Mouse (Mus musculus): ENCODE results near the gene Vopp1. TPM values are rescaled to one million over a fixed set of nuclear protein-coding genes. Genes with fewer than 3 reads are reported as not detected.
A peak's percentile ranks its signal among the peaks of the same experiment; 100 is the strongest.

Vopp1 gene
- total and polyA plus RNA-seq, 3 experiments = 5.3 to 37.1 (median 31.9) TPM

- Histone ChIP-seq H3K36me3 (replicated peaks) (no peaks in the 10 kb centered on the region), H3K4me1 (ENCODE audit: insufficient read depth, low read depth, low read length) (peaks cover 24% of the 10 kb centered on the region), H3K4me3 (ENCODE audit: low read depth, low read length) (peak overlapping the region; percentile 96), H3K27me3 (ENCODE audit: insufficient read depth, low read length) (no peaks in the 10 kb centered on the region), H3K9me3 (replicated peaks) (no peaks in the 10 kb centered on the region)
- ATAC-seq (ENCODE audit: extremely low read depth, insufficient number of reproducible peaks, low FRiP score, poor library complexity, severe bottlenecking) (no peak), DNase-seq (ENCODE audit: low spot score) (no peak)
- TF ChIP-seq GATA2 (IDR thresholded peaks at IDR 0.05; ENCODE audit: borderline replicate concordance, low read depth, low read length) = no peak
- TF ChIP-seq GATA1 (IDR thresholded peaks at IDR 0.05; ENCODE audit: borderline replicate concordance, low read length) = no peak
- TF ChIP-seq POLR2AphosphoS5 (IDR thresholded peaks at IDR 0.05; ENCODE audit: insufficient replicate concordance, low read depth, low read length) = no peak
- no peak for TF ChIP-seq CTCF (IDR thresholded peaks at IDR 0.05; ENCODE audit: low read depth, low read length)
- TF ChIP-seq TAL1 (conservative IDR thresholded peaks at IDR 0.05; ENCODE audit: low read depth, low read length) = no peak
These were observed 328 bp upstream of the Vopp1 start for GRCm38 (mm10) chr6:57825259-57825715.

GRCm38 (mm10) chr6:57823461-57823860 lies 1.5 kb downstream of the Vopp1 start:
- Histone ChIP-seq H3K4me3 (ENCODE audit: low read depth, low read length) (peak overlapping the region; percentile 27; the same call in 1 of the 2 replicates), H3K4me1 (ENCODE audit: insufficient read depth, low read depth, low read length) (peaks cover 24% of the 10 kb centered on the region), H3K27me3 (ENCODE audit: insufficient read depth, low read length) (no peaks in the 10 kb centered on the region), H3K9me3 (replicated peaks) (no peaks in the 10 kb centered on the region), H3K36me3 (replicated peaks) (no peaks in the 10 kb centered on the region)
- DNase-seq (ENCODE audit: low spot score) (no peak), ATAC-seq (ENCODE audit: extremely low read depth, insufficient number of reproducible peaks, low FRiP score, poor library complexity, severe bottlenecking) (no peak)
- TF ChIP-seq POLR2AphosphoS5 (IDR thresholded peaks at IDR 0.05; ENCODE audit: insufficient replicate concordance, low read depth, low read length) = no peak
- no peak for TF ChIP-seq CTCF (IDR thresholded peaks at IDR 0.05; ENCODE audit: low read depth, low read length)
- TF ChIP-seq TAL1 (conservative IDR thresholded peaks at IDR 0.05; ENCODE audit: low read depth, low read length) = no peak
- TF ChIP-seq GATA1 (IDR thresholded peaks at IDR 0.05; ENCODE audit: borderline replicate concordance, low read length) = no peak
- TF ChIP-seq GATA2 (IDR thresholded peaks at IDR 0.05; ENCODE audit: borderline replicate concordance, low read depth, low read length) = no peak

GRCm38 (mm10) chr6:57822648-57823410 lies 2.1 kb downstream of the Vopp1 start:
- no peak; the same call in 1 of the 2 replicates for ATAC-seq (ENCODE audit: extremely low read depth, insufficient number of reproducible peaks, low FRiP score, poor library complexity, severe bottlenecking)
- H3K4me1 ChIP-seq (ENCODE audit: insufficient read depth, low read depth, low read length) = peaks cover 24% of the 10 kb centered on the region
- H3K27me3 ChIP-seq (ENCODE audit: insufficient read depth, low read length) = no peaks in the 10 kb centered on the region
- TF ChIP-seq GATA1 (IDR thresholded peaks at IDR 0.05; ENCODE audit: borderline replicate concordance, low read length) = no peak
- TF ChIP-seq GATA2 (IDR thresholded peaks at IDR 0.05; ENCODE audit: borderline replicate concordance, low read depth, low read length) = no peak
- H3K4me3 ChIP-seq (ENCODE audit: low read depth, low read length) = no peak overlapping the region
- DNase-seq (ENCODE audit: low spot score) = no peak
- no peaks in the 10 kb centered on the region for H3K36me3 ChIP-seq (replicated peaks)
- no peaks in the 10 kb centered on the region for H3K9me3 ChIP-seq (replicated peaks)

GRCm38 (mm10) chr6:57814436-57814940 lies 10.5 kb downstream of the Vopp1 start:
- H3K4me1 ChIP-seq (ENCODE audit: insufficient read depth, low read depth, low read length) = peaks cover 19% of the 10 kb centered on the region
- no peaks in the 10 kb centered on the region for H3K9me3 ChIP-seq (replicated peaks)
- H3K4me3 ChIP-seq (ENCODE audit: low read depth, low read length) = no peak overlapping the region
- peaks cover 6% of the 10 kb centered on the region for H3K36me3 ChIP-seq (replicated peaks)
- ATAC-seq (ENCODE audit: extremely low read depth, insufficient number of reproducible peaks, low FRiP score, poor library complexity, severe bottlenecking) = no peak
- DNase-seq (ENCODE audit: low spot score) = no peak
- no peaks in the 10 kb centered on the region for H3K27me3 ChIP-seq (ENCODE audit: insufficient read depth, low read length)
- TF ChIP-seq GATA1 (IDR thresholded peaks at IDR 0.05; ENCODE audit: borderline replicate concordance, low read length) (no peak), POLR2AphosphoS5 (IDR thresholded peaks at IDR 0.05; ENCODE audit: insufficient replicate concordance, low read depth, low read length) (no peak), GATA2 (IDR thresholded peaks at IDR 0.05; ENCODE audit: borderline replicate concordance, low read depth, low read length) (no peak), TAL1 (conservative IDR thresholded peaks at IDR 0.05; ENCODE audit: low read depth, low read length) (no peak), CTCF (IDR thresholded peaks at IDR 0.05; ENCODE audit: low read depth, low read length) (no peak)

GRCm38 (mm10) chr6:57811748-57812730 lies 12.9 kb downstream of the Vopp1 start:
- Histone ChIP-seq H3K4me1 (ENCODE audit: insufficient read depth, low read depth, low read length) (peaks cover 19% of the 10 kb centered on the region), H3K9me3 (replicated peaks) (no peaks in the 10 kb centered on the region), H3K4me3 (ENCODE audit: low read depth, low read length) (no peak overlapping the region), H3K36me3 (replicated peaks) (peaks cover 16% of the 10 kb centered on the region), H3K27me3 (ENCODE audit: insufficient read depth, low read length) (no peaks in the 10 kb centered on the region)
- ATAC-seq (ENCODE audit: extremely low read depth, insufficient number of reproducible peaks, low FRiP score, poor library complexity, severe bottlenecking) (peak; percentile 88), DNase-seq (ENCODE audit: low spot score) (no peak)
- TF ChIP-seq GATA1 (IDR thresholded peaks at IDR 0.05; ENCODE audit: borderline replicate concordance, low read length) (no peak), CTCF (IDR thresholded peaks at IDR 0.05; ENCODE audit: low read depth, low read length) (no peak), TAL1 (conservative IDR thresholded peaks at IDR 0.05; ENCODE audit: low read depth, low read length) (no peak), POLR2AphosphoS5 (IDR thresholded peaks at IDR 0.05; ENCODE audit: insufficient replicate concordance, low read depth, low read length) (no peak)
